Mouse (Mus musculus): ENCODE measurements at regions not wholly inside any gene's neighbourhood (a gene's known extent, or its start where the extent isn't known, plus 50 kb on each side); places are given as distances from the start of the nearest gene placed in this dataset.
A peak's percentile ranks its signal among the peaks of the same experiment; 100 is the strongest.

- DNase-seq (ENCODE audit: low read depth, low spot score): no peak
Observed at GRCm38 (mm10) chr5:91198620-91199019, 59.2 kb downstream of the Areg start.

DNA sequence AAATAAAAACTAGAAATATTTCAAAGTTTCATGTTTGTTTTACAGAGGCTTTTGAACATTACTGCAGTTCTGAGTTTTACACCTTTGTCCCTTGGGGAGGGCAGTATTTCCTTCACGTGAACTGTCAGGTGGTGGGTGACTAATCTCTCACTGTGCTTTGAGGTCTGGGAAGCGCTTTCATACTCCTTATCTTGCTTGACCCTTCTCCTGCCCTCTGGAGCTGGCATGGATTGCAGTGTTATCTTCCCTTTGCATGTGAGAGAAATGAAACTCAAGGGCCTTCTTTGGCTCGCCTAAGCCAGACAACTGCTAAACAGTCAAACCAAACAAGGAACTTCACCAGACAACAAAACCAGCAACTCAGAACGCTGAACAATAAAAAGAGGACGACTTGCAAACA is 61.0 kb downstream of the Areg start:
- DNase-seq (ENCODE audit: low read depth, low spot score): no peak

DNA sequence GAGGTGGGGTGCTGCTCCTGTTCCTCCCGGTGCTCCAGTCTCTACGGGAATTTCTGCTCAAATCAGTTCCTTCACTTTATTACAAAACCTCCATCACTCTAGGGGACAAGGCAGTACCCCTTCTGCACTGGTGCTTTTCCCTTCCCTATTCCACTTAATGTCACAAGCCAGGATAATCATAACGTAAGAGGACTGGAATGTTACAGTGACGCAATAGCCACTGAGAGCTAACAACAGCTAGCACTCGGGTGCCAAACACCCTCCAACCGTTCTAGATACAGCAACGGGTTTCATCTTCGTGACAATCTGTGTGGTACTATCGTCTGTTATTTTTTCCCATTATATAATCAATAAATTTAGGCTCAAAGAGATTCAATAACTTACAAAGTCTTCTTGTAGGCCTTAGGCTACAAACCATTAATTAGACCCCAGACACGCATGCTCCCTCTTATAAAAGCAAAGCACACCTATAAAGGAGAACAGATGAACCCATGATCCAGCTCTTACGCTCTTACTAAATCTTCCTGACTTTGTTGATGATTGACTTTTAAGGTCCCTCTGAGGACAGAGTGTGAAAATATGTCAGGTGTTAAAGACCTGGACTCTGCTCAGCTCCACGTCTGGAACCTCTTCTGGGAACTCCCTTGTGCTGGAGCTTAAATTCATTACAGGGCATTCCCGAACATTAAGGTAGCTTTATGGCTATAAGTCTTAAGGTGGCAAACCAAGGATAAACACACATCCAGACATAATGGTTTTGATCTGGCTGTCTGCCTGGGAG is 65.0 kb downstream of the Areg start:
- no peak for DNase-seq (ENCODE audit: low read depth, low spot score)

GRCm38 (mm10) chr5:91205350-91205880 is 66.0 kb downstream of the Areg start:
- no peak for DNase-seq (ENCODE audit: low read depth, low spot score)

DNA sequence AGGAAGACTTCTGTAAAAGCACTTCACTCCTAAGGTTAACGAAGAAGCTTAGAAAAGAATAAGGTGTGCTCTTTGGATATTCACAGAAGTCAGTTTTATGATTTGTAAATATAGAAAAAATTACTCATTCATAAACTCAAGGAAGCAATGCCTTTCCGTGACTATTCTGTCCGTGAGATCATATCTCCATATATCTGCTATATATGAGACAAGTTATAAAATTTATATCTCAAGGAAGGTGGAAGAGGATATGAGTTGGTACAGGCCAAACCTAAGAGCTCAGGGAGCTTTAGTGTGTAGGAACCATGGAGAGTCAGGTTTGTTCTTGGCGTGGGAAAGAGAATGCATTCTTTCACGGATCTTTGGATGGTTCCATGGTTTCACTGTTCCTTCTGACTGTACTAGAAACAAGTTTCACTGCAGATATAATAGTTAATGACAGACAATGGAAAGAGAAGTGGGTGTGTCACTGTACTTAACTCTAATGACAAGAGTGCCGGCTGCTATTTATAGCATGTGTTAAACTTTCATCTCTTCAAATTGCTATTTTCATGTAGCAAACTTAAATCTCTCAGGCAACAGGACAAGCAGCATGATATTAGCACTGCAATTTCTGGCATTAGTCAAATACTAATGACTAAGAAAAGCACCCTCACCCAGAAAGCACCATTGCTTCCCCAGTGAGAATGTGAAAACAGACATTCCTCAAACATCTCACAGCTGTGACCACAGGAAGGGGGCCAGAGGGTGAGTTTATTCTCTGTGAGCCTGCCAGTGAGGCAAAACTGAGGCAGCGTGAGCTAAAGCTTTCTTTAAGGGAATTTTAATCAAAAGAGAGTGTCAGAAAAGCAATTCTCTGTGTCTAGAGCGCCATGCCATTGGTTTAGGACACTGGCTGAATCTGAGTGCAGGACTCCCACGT is 67.4 kb downstream of the Areg start:
- no peak for DNase-seq (ENCODE audit: low read depth, low spot score)

DNA sequence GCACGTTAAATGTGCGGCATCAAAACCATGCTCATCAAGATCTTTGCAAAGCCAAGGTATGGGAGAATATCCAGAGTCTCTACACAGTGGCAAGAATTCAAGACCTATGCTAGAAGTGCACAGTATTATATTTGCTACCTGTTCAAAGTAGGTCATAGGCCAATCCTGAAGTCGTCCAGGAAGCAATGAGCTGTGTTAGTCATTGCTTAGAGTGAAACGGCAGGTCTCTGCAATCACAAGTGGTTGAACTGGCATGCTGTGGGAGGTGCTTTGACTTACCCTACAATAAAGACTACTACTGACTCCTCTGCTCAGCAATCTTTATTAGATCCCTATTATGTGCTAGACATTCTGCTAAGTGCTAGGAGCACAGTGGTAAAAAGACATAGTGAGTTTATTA is 80.8 kb downstream of the Areg start:
- DNase-seq (ENCODE audit: low read depth, low spot score): no peak

- DNase-seq (ENCODE audit: low read depth, low spot score): no peak
Observed at GRCm38 (mm10) chr5:91241656-91242055, 102.3 kb downstream of the Areg start.

DNA sequence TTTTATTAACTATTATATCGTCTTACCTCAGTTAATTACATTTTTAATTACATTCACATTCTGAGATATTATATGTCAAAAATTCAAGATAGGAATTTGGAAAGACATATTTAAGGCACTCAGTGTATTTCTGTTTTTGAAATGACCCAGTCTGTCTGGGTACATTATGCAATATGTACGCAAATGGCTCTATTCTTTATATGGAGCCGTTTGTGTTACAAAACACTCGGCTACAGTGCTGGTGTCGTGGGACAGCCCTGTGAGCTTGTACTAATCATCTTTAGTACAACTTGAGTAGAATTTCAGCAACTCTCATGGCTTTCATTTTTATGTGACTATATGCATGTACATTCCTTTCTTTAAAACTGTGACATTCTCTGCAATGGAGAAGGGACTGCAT is 108.0 kb downstream of the Areg start:
- DNase-seq (ENCODE audit: low read depth, low spot score): no peak

- DNase-seq (ENCODE audit: low read depth, low spot score): no peak
Observed at GRCm38 (mm10) chr5:91261895-91262294, 122.5 kb downstream of the Areg start.

DNA sequence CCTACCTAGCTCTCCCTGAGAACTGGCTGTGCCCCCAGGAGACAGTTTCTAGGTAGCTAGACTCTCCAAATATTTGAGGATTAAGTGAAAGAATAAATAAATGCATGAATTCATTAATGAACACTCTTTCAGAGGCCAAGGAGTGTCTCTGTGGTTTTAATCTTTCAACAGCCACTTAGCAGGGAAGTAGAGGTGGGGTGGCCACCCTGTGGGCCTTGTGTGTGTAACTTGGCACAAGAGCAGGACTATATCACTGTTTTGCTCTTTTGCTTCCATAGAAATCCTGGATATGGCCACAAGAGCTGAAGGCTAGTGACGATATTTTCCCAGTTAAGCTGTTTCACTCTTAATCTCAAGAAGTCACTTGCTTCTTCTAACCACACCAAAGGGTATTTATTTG is 123.1 kb downstream of the Areg start:
- DNase-seq (ENCODE audit: low read depth, low spot score): no peak

DNA sequence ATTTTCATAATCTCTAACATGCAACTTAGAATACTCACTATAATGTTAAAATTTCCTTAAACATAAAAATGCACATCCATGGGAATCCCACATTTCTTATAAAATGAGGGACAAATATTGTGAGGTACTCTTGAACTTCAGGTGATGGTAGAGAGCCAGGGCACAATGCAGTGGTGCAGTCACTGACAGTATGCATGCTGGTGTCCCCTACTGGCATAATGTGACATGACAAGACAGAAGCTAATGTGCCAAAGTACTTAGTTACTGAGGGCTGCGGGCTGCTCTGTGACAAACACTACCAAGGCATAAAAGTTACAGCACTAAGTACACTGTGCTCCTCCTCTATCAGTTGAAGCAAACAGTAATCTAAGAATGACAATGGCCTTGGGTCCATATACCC is 131.3 kb downstream of the Areg start:
- DNase-seq (ENCODE audit: low read depth, low spot score): peak; percentile 1

GRCm38 (mm10) chr5:91271416-91271815 is 131.4 kb downstream of the Btc start:
- DNase-seq (ENCODE audit: low read depth, low spot score): no peak

GRCm38 (mm10) chr5:91274411-91274810 is 128.4 kb downstream of the Btc start:
- DNase-seq (ENCODE audit: low read depth, low spot score): no peak

- no peak for DNase-seq (ENCODE audit: low read depth, low spot score)
Observed at GRCm38 (mm10) chr5:91278466-91278865, 124.3 kb downstream of the Btc start.

GRCm38 (mm10) chr5:91279464-91279863 is 123.3 kb downstream of the Btc start:
- no peak for DNase-seq (ENCODE audit: low read depth, low spot score)

- no peak for DNase-seq (ENCODE audit: low read depth, low spot score)
Observed at GRCm38 (mm10) chr5:91282969-91283368, 119.8 kb downstream of the Btc start.

GRCm38 (mm10) chr5:91293073-91293472 is 109.7 kb downstream of the Btc start:
- no peak for DNase-seq (ENCODE audit: low read depth, low spot score)

DNA sequence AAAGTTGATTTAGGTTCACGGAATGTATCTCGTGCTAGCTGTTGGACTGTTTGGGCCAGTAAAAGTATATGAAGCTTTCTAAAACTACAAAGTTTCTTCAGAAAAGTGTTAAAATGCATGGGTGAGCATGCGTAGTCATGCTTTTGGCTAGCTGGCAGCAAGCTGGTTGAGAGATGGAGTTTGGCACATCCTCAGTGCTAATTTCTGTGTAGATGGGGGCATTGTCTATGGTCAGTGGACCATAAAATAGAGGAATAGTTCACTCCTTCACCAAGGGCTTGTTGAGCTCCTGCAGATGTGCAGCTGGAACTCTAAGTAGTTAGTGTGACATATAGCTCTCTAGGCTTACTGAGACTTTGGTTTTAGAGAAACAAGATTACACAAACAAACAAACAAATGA is 107.8 kb downstream of the Btc start:
- DNase-seq (ENCODE audit: low read depth, low spot score): no peak

DNA sequence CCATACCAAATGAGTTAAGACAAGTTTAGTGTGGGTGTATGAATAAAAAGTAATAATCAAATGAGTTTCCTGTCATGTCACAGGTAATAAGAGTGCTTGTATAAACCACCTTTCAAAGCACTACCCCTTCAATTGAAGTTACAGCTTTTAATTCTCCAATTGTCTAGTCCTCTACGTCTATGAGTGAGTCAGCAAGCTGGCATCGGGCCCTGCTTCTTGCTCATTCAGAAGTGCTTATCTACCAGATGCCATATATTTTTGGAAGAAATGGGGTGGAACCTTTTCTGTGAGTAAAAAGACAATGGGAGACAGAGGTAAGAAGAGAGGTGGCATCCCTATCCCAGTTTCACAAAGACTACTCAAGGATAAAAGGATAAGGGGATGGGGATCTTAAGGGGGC is 105.7 kb downstream of the Btc start:
- no peak for DNase-seq (ENCODE audit: low read depth, low spot score)

DNA sequence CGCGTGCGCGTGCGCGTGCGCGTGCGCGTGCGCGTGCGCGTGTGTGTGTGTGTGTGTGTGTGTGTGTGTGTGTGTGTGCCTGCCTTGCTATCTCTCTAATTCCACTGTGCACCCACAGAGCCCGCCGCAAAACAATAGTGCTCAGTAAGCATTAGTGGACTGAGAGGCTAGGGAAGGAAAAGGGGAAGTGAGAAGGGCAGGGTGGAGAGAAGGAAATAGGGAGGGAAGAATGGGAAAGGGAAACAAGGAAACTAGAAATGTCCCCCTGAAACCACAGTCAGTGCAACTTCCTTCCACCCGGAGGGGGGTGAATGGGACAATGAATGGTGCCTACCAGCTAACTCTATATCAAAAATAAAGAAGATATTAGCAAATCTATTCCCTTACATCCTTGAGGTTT is 100.7 kb downstream of the Btc start:
- DNase-seq (ENCODE audit: low read depth, low spot score): no peak

GRCm38 (mm10) chr5:91302943-91303342 is 99.9 kb downstream of the Btc start:
- DNase-seq (ENCODE audit: low read depth, low spot score): no peak

DNA sequence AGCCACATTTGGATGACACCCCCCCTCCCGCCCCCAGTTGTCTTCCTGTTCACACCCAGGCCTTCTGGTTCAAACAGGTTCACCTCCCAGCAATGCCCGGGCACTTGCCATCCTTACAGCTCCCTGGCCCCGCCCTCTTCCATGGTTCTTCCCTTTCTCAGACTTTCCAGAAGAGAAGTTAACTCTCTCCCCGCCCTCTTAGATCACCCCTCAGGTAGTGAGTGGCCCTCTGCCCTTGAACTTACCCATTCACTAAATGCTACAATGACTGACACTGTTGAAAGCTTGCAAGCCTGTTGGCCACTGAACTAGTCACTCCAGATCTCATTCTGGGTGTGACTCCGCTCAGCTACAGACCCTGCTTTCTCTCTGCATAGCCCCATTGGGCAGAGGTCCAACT is 99.1 kb downstream of the Btc start:
- DNase-seq (ENCODE audit: low read depth, low spot score): no peak

GRCm38 (mm10) chr5:91307031-91307430 is 95.8 kb downstream of the Btc start:
- DNase-seq (ENCODE audit: low read depth, low spot score): no peak
